Mouse (Mus musculus) heart, embryonic 13.5 days (tissue): ENCODE results near the gene Paqr8. TPM values are rescaled to one million over a fixed set of nuclear protein-coding genes. Genes with fewer than 3 reads are reported as not detected.

ENCODE experiments used
- ATAC-seq: fragments of 200-750 bp; cut with Nextera tagmentation; 2 replicates; pipeline ENCODE4 v1.8.0; 2017; ENCODE audit warnings: moderate TSS enrichment; ENCODE audit not compliant: insufficient number of reproducible peaks, low FRiP score, low TSS enrichment; ENCODE audit errors: extremely low read depth
- H3K27ac ChIP-seq: fragments of 300-500 bp; sonication (generic); replicated peaks from 2 replicates; pipeline ENCODE4 v1.5.1; 2015; ENCODE audit warnings: moderate library complexity, mild to moderate bottlenecking, inconsistent platforms
- H3K27me3 ChIP-seq: fragments of 300-500 bp; sonication (generic); replicated peaks from 2 replicates; pipeline ENCODE4 v1.6.1; 2015; ENCODE audit warnings: mild to moderate bottlenecking, inconsistent platforms
- H3K36me3 ChIP-seq: fragments of 300-500 bp; sonication (generic); 2 replicates; pipeline ENCODE4 v1.6.1; 2015; ENCODE audit warnings: mild to moderate bottlenecking, inconsistent platforms
- H3K4me1 ChIP-seq: fragments of 300-500 bp; sonication (generic); 2 replicates; pipeline ENCODE4 v1.6.1; 2015; ENCODE audit warnings: inconsistent platforms
- H3K4me2 ChIP-seq: fragments of 300-500 bp; sonication (generic); 2 replicates; pipeline ENCODE4 v1.6.1; 2015; ENCODE audit warnings: inconsistent platforms, mild to moderate bottlenecking, moderate library complexity
- H3K4me3 ChIP-seq: fragments of 300-500 bp; sonication (generic); 2 replicates; pipeline ENCODE4 v1.5.1; 2015; ENCODE audit warnings: moderate library complexity, mild to moderate bottlenecking, inconsistent platforms
- H3K9ac ChIP-seq: fragments of 300-500 bp; sonication (generic); 2 replicates; pipeline ENCODE4 v1.6.1; 2015; ENCODE audit warnings: inconsistent platforms, mild to moderate bottlenecking, moderate library complexity
- H3K9me3 ChIP-seq: fragments of 300-500 bp; sonication (generic); 2 replicates; pipeline ENCODE4 v1.6.1; 2016; ENCODE audit warnings: inconsistent platforms
- WGBS: fragments of 180-500 bp; shearing (Covaris S2); methylation state at CpG from one replicate; pipeline ENCODE4 v1.1.7; 2015; ENCODE audit warnings: mixed read lengths; 5-methylcytosine and 5-hydroxymethylcytosine counted together
- polyA plus RNA-seq: library from polyadenylated mRNA; unstranded; fragments of >200 nt; fragmentation: Nextera tagmentation; extraction: Ambion mirVana; gene quantifications from 2 replicates; pipeline ENCODE4 v1.2.1, GENCODE M21; 2015

Gene Paqr8
- 3.0 and 3.3 TPM in 2 replicates for polyA plus RNA-seq

DNA sequence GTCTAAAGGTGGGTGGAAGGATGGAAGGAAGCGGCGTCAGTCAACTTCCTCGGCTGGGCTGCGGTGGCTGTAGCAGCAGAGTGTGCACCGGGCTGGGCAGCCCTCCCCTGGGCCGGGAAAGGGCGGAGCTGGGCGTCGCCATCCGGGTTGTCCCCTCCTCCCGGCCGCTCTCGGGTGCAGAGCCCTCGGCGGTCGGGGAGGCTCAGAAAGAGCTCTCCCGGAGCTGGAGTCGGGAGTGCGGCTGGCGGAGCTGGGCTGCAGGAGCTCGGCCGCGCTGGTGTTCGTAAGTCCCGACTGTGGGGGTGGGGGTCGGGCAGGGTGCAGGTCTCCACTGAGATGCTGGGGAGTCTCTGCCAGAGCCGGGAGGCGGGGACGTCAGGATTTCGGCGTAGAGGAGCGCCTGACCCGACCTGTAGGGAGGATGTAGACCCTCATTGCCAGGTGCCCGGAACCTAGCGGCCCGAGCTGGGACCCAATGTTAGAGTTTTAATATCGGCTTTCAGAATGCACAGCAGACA is at the start of gene Paqr8:
Paqr8 (plus strand) TSS at position 203 of the 518 bp plus-strand sequence.
- Histone ChIP-seq H3K27me3 (peaks cover 4% of the 10 kb centered on the region; the same call in 1 of the 2 replicates), H3K4me2 (peak within 1 kb of the TSS; percentile 79), H3K9me3 (no peaks in the 10 kb centered on the region), H3K36me3 (no peaks in the 10 kb centered on the region), H3K9ac (peak within 1 kb of the TSS; percentile 76), H3K27ac (peak within 1 kb of the TSS; percentile 79), H3K4me3 (peak within 1 kb of the TSS; percentile 68), H3K4me1 (peaks cover 10% of the 10 kb centered on the region)
- WGBS: under 1% methylated on average over 37 of the region's 37 CpGs
- peak; percentile 92 for ATAC-seq

DNA sequence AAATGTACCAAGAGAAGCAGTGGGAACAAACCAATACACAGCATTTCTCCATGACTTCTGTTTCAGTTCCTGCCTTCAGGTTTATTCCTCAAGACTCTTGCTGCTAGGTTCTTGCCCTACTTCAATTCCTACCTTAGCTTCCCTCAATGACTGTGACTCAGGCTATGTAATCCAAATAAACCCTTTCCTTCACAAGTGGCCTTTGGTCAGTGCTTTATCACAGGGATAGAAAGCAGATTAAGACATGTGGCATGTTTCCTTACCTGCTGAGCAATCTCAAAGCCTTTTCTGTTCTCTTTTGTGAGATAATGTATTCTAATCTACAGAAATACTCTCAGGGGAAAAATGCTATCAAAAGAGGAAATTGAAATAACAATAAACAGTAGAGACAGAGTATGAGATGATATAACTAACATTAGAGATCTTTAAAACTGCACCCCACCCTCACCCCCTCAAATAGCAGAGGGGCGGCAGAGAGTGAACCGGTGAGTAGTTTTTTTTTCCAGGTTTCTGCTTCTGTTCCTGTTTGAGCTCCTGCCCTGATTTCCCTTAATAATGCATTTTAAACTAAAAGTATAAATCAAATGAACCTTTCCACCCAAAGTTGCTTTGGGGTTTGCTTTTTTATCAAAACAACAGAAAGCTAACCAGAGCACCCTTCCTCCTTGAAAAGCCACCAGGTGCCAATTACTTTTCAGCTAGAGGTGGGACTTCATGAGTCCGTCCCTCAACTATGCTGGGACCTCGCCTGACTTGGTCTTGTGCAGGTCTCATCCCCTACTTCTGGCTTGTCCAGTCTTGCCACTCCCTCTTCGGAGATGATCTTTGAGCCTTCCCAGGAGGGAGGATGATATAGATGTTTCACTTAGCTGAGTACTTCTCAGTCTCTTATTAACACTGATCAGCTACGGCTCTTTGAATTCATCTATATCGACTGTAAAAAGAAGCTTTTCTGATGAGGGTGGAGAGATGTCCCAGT is 33.2 kb upstream of the Paqr8 start:
- H3K9me3 ChIP-seq: peaks cover 9% of the 10 kb centered on the region; the same call in 1 of the 2 replicates
- H3K36me3 ChIP-seq: no peaks in the 10 kb centered on the region
- H3K4me2 ChIP-seq: no peak overlapping the region
- no peak for ATAC-seq
- WGBS: 67% methylated on average over 7 of the region's 7 CpGs
- H3K9ac ChIP-seq: no peak overlapping the region
- no peaks in the 10 kb centered on the region for H3K27me3 ChIP-seq
- no peaks in the 10 kb centered on the region for H3K4me1 ChIP-seq
- no peak overlapping the region for H3K4me3 ChIP-seq
- no peak overlapping the region for H3K27ac ChIP-seq

GRCm38 (mm10) chr1:20860775-20861174 is 29.6 kb upstream of the Paqr8 start:
- Histone ChIP-seq H3K27ac (no peak overlapping the region), H3K27me3 (no peaks in the 10 kb centered on the region), H3K36me3 (no peaks in the 10 kb centered on the region), H3K4me2 (no peak overlapping the region), H3K4me1 (no peaks in the 10 kb centered on the region), H3K9ac (no peak overlapping the region), H3K4me3 (no peak overlapping the region), H3K9me3 (no peaks in the 10 kb centered on the region)
- no peak for ATAC-seq
- 72% methylated on average over 3 of the region's 3 CpGs for WGBS

DNA sequence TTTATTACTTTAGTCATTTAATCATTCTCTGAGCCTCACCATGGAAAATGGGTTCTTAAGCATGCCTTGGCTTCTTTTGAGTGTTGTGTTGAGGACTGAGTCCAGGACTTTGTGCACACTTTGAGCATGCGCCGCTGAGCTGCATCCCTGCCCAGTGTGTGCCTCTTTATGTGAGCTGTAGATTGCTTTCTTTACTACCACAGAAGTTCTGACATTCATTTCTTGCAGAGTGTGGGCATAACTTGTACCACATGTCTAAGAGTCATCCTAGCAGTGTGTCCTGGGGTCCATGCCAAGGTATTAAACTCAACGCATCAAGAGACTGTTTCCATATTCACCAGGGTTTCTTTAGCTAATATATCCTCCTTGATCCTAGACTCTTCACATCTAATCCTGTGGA is 28.5 kb upstream of the Paqr8 start:
- WGBS: 89% methylated on average over 3 of the region's 3 CpGs
- H3K9ac ChIP-seq: no peak overlapping the region
- H3K36me3 ChIP-seq: no peaks in the 10 kb centered on the region
- ATAC-seq: no peak
- no peak overlapping the region for H3K27ac ChIP-seq
- H3K4me2 ChIP-seq: no peak overlapping the region
- H3K9me3 ChIP-seq: no peaks in the 10 kb centered on the region
- H3K27me3 ChIP-seq: no peaks in the 10 kb centered on the region
- peaks cover 1% of the 10 kb centered on the region; the same call in 1 of the 2 replicates for H3K4me1 ChIP-seq
- no peak overlapping the region for H3K4me3 ChIP-seq

- Histone ChIP-seq H3K9ac (no peak overlapping the region), H3K4me3 (no peak overlapping the region), H3K27me3 (no peaks in the 10 kb centered on the region), H3K4me1 (peaks cover 14% of the 10 kb centered on the region), H3K36me3 (no peaks in the 10 kb centered on the region), H3K9me3 (no peaks in the 10 kb centered on the region), H3K4me2 (no peak overlapping the region), H3K27ac (no peak overlapping the region)
- 32% methylated on average over 5 of the region's 5 CpGs for WGBS
- no peak for ATAC-seq
These were observed 26.8 kb upstream of the Paqr8 start for GRCm38 (mm10) chr1:20863452-20864172.

GRCm38 (mm10) chr1:20867241-20867902 is 23.0 kb upstream of the Paqr8 start:
- no peaks in the 10 kb centered on the region for H3K36me3 ChIP-seq
- ATAC-seq: no peak
- no peak overlapping the region for H3K4me3 ChIP-seq
- H3K27ac ChIP-seq: no peak overlapping the region
- 37% methylated on average over 8 of the region's 8 CpGs for WGBS
- H3K27me3 ChIP-seq: no peaks in the 10 kb centered on the region
- H3K4me2 ChIP-seq: no peak overlapping the region
- no peaks in the 10 kb centered on the region for H3K9me3 ChIP-seq
- H3K9ac ChIP-seq: no peak overlapping the region
- peaks cover 23% of the 10 kb centered on the region for H3K4me1 ChIP-seq

DNA sequence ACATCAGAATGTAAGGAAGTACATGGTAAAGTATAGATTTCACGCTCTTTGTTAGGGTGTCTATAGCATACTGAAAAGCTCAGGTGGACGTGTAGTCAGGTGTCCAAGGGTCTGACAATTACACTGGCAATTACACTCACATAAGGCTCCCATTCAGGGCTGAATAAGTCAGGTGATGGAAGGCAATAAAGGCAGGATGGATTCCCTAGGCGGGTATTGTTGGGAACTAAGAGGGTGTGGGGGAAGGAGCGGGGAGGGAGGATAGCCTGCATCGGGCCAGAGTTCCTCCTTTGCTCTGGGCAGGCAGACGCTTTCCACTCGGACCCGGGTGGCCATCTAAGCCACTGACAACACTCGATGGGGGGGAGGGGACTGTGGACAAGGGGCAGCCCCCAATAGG is 22.4 kb upstream of the Paqr8 start:
- H3K4me3 ChIP-seq: no peak overlapping the region
- no peak overlapping the region for H3K4me2 ChIP-seq
- 58% methylated on average over 9 of the region's 9 CpGs for WGBS
- H3K36me3 ChIP-seq: no peaks in the 10 kb centered on the region
- H3K4me1 ChIP-seq: peaks cover 25% of the 10 kb centered on the region
- ATAC-seq: no peak
- H3K27ac ChIP-seq: no peak overlapping the region
- no peaks in the 10 kb centered on the region for H3K27me3 ChIP-seq
- H3K9ac ChIP-seq: no peak overlapping the region
- no peaks in the 10 kb centered on the region for H3K9me3 ChIP-seq

- Histone ChIP-seq H3K4me2 (no peak overlapping the region), H3K27ac (no peak overlapping the region), H3K9ac (no peak overlapping the region), H3K9me3 (no peaks in the 10 kb centered on the region), H3K27me3 (no peaks in the 10 kb centered on the region), H3K36me3 (no peaks in the 10 kb centered on the region), H3K4me1 (peaks cover 25% of the 10 kb centered on the region), H3K4me3 (no peak overlapping the region)
- WGBS: 75% methylated on average over 2 of the region's 2 CpGs
- ATAC-seq: no peak
These were observed 19.5 kb upstream of the Paqr8 start for GRCm38 (mm10) chr1:20870887-20871286.

DNA sequence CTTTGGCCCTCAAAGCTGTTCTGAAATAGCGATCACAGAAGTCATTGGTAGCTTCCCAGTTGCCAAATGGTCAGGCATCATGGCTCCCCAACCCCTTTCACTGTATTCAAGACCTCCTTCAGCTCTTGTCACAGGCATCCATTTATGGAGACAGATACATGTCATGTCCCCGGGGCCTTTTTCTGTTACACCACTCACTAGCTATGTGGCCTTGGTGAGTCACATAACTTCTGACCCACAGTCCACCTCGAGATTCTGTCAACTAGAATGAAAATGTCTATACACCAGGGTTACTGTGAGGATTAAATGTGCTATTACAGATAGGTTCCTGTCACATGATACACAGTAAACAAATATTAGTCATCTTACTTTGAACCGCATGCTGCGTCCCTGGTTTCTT is 17.9 kb upstream of the Paqr8 start:
- peak overlapping the region; percentile 25; the same call in 1 of the 2 replicates for H3K27ac ChIP-seq
- peaks cover 20% of the 10 kb centered on the region for H3K4me1 ChIP-seq
- H3K9ac ChIP-seq: no peak overlapping the region
- H3K4me3 ChIP-seq: no peak overlapping the region
- no peak overlapping the region for H3K4me2 ChIP-seq
- no peak for ATAC-seq
- no peaks in the 10 kb centered on the region for H3K36me3 ChIP-seq
- no peaks in the 10 kb centered on the region for H3K27me3 ChIP-seq
- H3K9me3 ChIP-seq: no peaks in the 10 kb centered on the region
- WGBS: 74% methylated on average over 5 of the region's 5 CpGs

DNA sequence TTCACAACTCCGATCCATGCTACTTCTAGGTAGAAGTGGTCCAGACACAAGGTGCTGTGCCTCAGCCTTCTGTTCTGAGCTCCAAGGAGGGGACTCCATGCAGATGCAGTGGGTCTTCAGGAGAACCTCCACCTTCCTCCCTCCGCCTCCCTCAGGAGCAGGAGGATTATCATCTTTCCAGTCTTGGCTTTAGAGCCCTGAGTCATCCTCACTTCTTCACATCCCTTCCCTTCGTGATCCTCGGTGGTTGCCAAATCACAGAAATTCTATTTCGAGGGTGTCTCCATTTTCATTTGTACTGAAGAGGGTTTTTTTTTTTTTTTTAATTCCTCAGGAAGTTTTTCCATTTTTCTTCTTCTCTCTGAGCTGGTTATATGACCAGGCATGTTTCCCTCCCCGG is 16.3 kb upstream of the Paqr8 start:
- 80% methylated on average over 6 of the region's 6 CpGs for whole genome bisulfite sequencing

DNA sequence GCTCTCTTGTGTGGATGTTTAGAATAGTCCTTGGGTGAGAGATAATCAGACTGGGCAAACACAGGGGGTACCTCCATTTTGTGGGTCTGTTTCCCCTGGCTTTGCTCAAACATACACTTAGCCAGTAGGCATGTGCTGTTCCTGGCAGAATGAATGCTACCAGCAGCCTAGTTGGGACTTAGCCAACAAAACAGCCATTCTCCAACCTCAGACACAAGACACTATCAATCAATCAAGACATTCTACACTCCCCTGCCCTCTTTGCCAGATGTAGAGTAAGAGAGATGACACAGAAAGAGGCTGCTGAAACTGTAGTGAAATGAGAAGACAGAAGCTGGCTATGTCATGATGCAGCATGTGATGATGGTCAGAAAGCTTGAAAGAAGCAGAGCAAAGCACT is 13.1 kb upstream of the Paqr8 start:
- Histone ChIP-seq H3K9me3 (no peaks in the 10 kb centered on the region), H3K27me3 (no peaks in the 10 kb centered on the region), H3K4me3 (no peak overlapping the region), H3K36me3 (no peaks in the 10 kb centered on the region), H3K9ac (no peak overlapping the region), H3K27ac (no peak overlapping the region), H3K4me2 (no peak overlapping the region), H3K4me1 (peaks cover 5% of the 10 kb centered on the region)
- ATAC-seq: no peak

More for the DNA sequence above, 16.3 kb upstream of the Paqr8 start:
- H3K27me3 ChIP-seq: no peaks in the 10 kb centered on the region
- no peak overlapping the region for H3K9ac ChIP-seq
- no peak overlapping the region for H3K4me2 ChIP-seq
- no peak for ATAC-seq
- H3K4me3 ChIP-seq: no peak overlapping the region
- H3K9me3 ChIP-seq: no peaks in the 10 kb centered on the region
- H3K4me1 ChIP-seq: peaks cover 11% of the 10 kb centered on the region
- no peaks in the 10 kb centered on the region for H3K36me3 ChIP-seq
- H3K27ac ChIP-seq: no peak overlapping the region
